ENCODE assay signal across 16 mouse cellular contexts in the genomic region with DNA sequence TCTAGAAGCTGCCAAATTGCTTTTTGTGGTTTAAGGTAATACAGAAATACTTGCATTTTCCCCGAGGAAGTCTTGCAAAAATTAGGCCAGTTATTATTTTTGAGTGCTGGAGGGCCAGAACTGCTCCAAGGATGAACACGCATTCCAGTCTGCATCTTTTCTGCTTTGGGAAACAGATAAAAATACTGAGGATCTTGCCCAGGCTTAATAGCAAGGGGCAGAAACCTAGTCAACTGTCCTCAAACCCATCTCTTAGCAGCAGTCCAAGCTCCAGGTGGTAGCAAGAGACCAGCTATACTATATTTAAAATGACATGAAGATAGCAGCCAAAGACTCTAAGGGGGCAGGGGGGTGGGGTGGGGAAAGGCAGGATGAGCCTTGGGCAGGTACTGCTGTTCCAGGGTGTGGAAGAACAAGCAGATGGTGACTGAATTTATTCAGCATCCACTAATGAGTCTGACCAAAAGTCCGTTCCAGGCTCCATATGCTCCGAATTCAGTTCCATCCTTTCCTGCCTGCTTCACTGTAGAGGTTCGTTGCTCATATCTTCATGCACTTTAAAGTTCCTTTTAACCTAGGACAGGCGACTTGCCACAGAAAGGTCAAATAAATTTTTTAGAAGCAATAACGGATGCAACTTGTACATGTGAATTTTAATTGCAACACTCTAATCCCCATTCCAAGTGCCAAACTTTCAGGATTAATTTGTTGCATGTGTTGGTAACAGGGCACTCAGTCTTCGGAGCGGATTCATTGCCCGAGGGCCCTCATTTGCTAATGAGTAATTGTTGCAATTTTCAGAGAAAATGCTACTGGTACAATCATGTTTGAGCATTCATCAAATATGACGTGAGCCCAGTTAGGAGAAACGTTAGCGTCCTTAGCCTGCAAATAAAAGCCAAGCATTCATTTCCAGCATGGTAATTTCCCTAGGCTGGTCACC.
DNase-seq lines count a peak whose midpoint lies in the region; ATAC-seq and TF ChIP-seq lines count a peak whose summit lies in the region.
"Had no signal": no experiment of that assay in that cellular context is flagged by ENCODE, and none has a peak within 500 bp of the region (broad histone marks: within the 10 kb centered on the region; RNA-seq: fewer than 3 reads in every experiment).

No protein-coding gene starts in this region.

- no peak overlapping the region for H3K9ac ChIP-seq in hindbrain, embryonic 13.5 days
- no peak overlapping the region for H3K9ac ChIP-seq in hindbrain, embryonic 12.5 days
- H3K9ac ChIP-seq in hindbrain, postnatal 0 days (replicated peaks; ENCODE audit: low read length), result no peak overlapping the region
- H3K9ac ChIP-seq: embryonic facial prominence, embryonic 13.5 days; lung, embryonic 15.5 days; neural tube, embryonic 12.5 days had no signal

- no peak for TF ChIP-seq POLR2A in brain, embryonic 14.5 days (IDR thresholded peaks at IDR 0.05; ENCODE audit: borderline replicate concordance, extremely low read depth, insufficient read depth, insufficient read length, poor library complexity, severe bottlenecking)

- no peaks in the 10 kb centered on the region for H3K36me3 ChIP-seq in hindbrain, embryonic 13.5 days
- no peaks in the 10 kb centered on the region for H3K36me3 ChIP-seq in hindbrain, embryonic 12.5 days
- no peaks in the 10 kb centered on the region for H3K36me3 ChIP-seq in hindbrain, postnatal 0 days (ENCODE audit: insufficient read depth, low read length)
- H3K36me3 ChIP-seq: lung, embryonic 15.5 days; neural tube, embryonic 12.5 days had no signal

- H3K4me3 ChIP-seq in hindbrain, embryonic 13.5 days, result no peak overlapping the region
- no peak overlapping the region for H3K4me3 ChIP-seq in hindbrain, embryonic 12.5 days
- no peak overlapping the region for H3K4me3 ChIP-seq in hindbrain, postnatal 0 days (ENCODE audit: low read length)
- H3K4me3 ChIP-seq: embryonic facial prominence, embryonic 13.5 days; heart, embryonic 10.5 days; lung, embryonic 15.5 days; neural tube, embryonic 12.5 days had no signal

- TF ChIP-seq CTCF in brain, embryonic 14.5 days (IDR thresholded peaks at IDR 0.05; ENCODE audit: borderline replicate concordance, extremely low read depth, insufficient read depth, insufficient read length), result no peak
- TF ChIP-seq CTCF in hindbrain, postnatal 0 days (IDR thresholded peaks at IDR 0.05; ENCODE audit: low read depth), result no peak

- H3K27me3 ChIP-seq in hindbrain, embryonic 13.5 days, result no peaks in the 10 kb centered on the region
- H3K27me3 ChIP-seq in hindbrain, embryonic 12.5 days, result no peaks in the 10 kb centered on the region
- no peaks in the 10 kb centered on the region for H3K27me3 ChIP-seq in hindbrain, postnatal 0 days (ENCODE audit: insufficient read depth, low read length)
- H3K27me3 ChIP-seq: embryonic facial prominence, embryonic 13.5 days; lung, embryonic 15.5 days; neural tube, embryonic 12.5 days had no signal

- 0 out of 2 replicates have a peak overlapping the region, but pooled peaks have one; percentile 5 for H3K27ac ChIP-seq in hindbrain, embryonic 13.5 days
- no peak overlapping the region for H3K27ac ChIP-seq in hindbrain, embryonic 12.5 days
- no peak overlapping the region for H3K27ac ChIP-seq in hindbrain, postnatal 0 days
- H3K27ac ChIP-seq: embryonic facial prominence, embryonic 13.5 days; heart, embryonic 10.5 days; lung, embryonic 15.5 days; neural tube, embryonic 12.5 days had no signal

- no peaks in the 10 kb centered on the region for H3K9me3 ChIP-seq in hindbrain, embryonic 13.5 days
- no peaks in the 10 kb centered on the region for H3K9me3 ChIP-seq in hindbrain, embryonic 12.5 days (replicated peaks)
- H3K9me3 ChIP-seq in hindbrain, postnatal 0 days (ENCODE audit: low read length), result no peaks in the 10 kb centered on the region
- H3K9me3 ChIP-seq: embryonic facial prominence, embryonic 13.5 days; heart, embryonic 10.5 days; lung, embryonic 15.5 days; neural tube, embryonic 12.5 days had no signal

- peak; percentile 76 for DNase-seq in brain, embryonic 14.5 days (ENCODE audit: low read depth)
- DNase-seq in cerebellum, postnatal 10 days, result peak; percentile 66 to 68
- peak; percentile 56 for DNase-seq in hindbrain, postnatal 0 days (ENCODE audit: low spot score)
- DNase-seq in lung, postnatal 10 days, result no peak
- no peak for DNase-seq in heart, adult 8-10 months (ENCODE audit: low spot score)
- DNase-seq: heart, postnatal 36 days; kidney, adult 2 months; kidney, postnatal 4 days; thymus, adult 18-20 months had no signal

- peaks cover 23% of the 10 kb centered on the region for H3K4me1 ChIP-seq in hindbrain, embryonic 13.5 days (replicated peaks)
- H3K4me1 ChIP-seq in hindbrain, embryonic 12.5 days, result peaks cover 5% of the 10 kb centered on the region; the same call in 1 of the 2 replicates
- H3K4me1 ChIP-seq in hindbrain, postnatal 0 days (ENCODE audit: insufficient read depth, low read length), result no peaks in the 10 kb centered on the region; the same call in 1 of the 2 replicates

- H3K4me2 ChIP-seq in hindbrain, embryonic 13.5 days, result no peak overlapping the region
- no peak overlapping the region for H3K4me2 ChIP-seq in hindbrain, embryonic 12.5 days (replicated peaks)
- no peak overlapping the region for H3K4me2 ChIP-seq in hindbrain, postnatal 0 days (ENCODE audit: low read depth, low read length)
- H3K4me2 ChIP-seq: embryonic facial prominence, embryonic 13.5 days; lung, embryonic 15.5 days; neural tube, embryonic 12.5 days had no signal

- WGBS in hindbrain, embryonic 13.5 days, result 67% methylated on average over 13 of the region's 13 CpGs
- 73% methylated on average over 13 of the region's 13 CpGs for WGBS in hindbrain, embryonic 12.5 days
- 54% methylated on average over 13 of the region's 13 CpGs for WGBS in hindbrain, postnatal 0 days

- 0 out of 2 replicates have a peak, but pooled peaks have one; percentile 24 for ATAC-seq in hindbrain, embryonic 13.5 days (ENCODE audit: low FRiP score)
- no peak for ATAC-seq in hindbrain, embryonic 12.5 days (ENCODE audit: low FRiP score)
- ATAC-seq in hindbrain, postnatal 0 days, result no peak
- ATAC-seq: activated CD4-positive, CD25-positive, alpha-beta regulatory T cell, adult 4 months had no signal

Comparison
In these comparisons a context has a peak if more than half of its experiments do, and no peak if none do; other contexts are left out.
1. DNase-seq: peak in brain, embryonic 14.5 days (single experiment), cerebellum, postnatal 10 days (2 of 2) and hindbrain, postnatal 0 days (single experiment); none in lung, postnatal 10 days (single experiment) and heart, adult 8-10 months (single experiment).